Comparison of ENCODE assay signal across 8 mouse cellular contexts in genomic region chr2:92055831-92056236, GRCm38 (mm10). TPM values are rescaled to one million over a fixed set of nuclear protein-coding genes. Genes with fewer than 3 reads are reported as not detected.
DNase-seq lines count a peak whose midpoint lies in the region; ATAC-seq and TF ChIP-seq lines count a peak whose summit lies in the region.

No protein-coding gene starts in this region.

- H3K27me3 ChIP-seq in forebrain, embryonic 12.5 days: peaks cover 68% of the 10 kb centered on the region
- H3K27me3 ChIP-seq in lung, embryonic 14.5 days (ENCODE audit: insufficient read depth, low read length): peaks cover 32% of the 10 kb centered on the region
- peaks cover 6% of the 10 kb centered on the region for H3K27me3 ChIP-seq in neural tube, embryonic 14.5 days (ENCODE audit: control insufficient read depth, insufficient read depth, low read length)

- peak overlapping the region; percentile 37 for H3K4me3 ChIP-seq in forebrain, embryonic 12.5 days (replicated peaks)
- peak overlapping the region; percentile 58 for H3K4me3 ChIP-seq in layer of hippocampus, adult 2 months
- H3K4me3 ChIP-seq in lung, embryonic 14.5 days (ENCODE audit: low read depth, low read length): peak overlapping the region; percentile 35
- H3K4me3 ChIP-seq in neural tube, embryonic 14.5 days (ENCODE audit: low read depth, low read length): peak overlapping the region; percentile 25

- TF ChIP-seq POLR2A in brain, embryonic 14.5 days (IDR thresholded peaks at IDR 0.05; ENCODE audit: borderline replicate concordance, extremely low read depth, insufficient read depth, insufficient read length, poor library complexity, severe bottlenecking): no peak

- peak; percentile 55 for DNase-seq in CD4-positive helper T cell, adult 2 months (ENCODE audit: low read depth, low spot score)
- DNase-seq in brain, embryonic 14.5 days (ENCODE audit: low read depth): peak; percentile 73
- peak; percentile 77 for DNase-seq in heart, postnatal 4 days
- DNase-seq in layer of hippocampus, adult 2 months (ENCODE audit: low spot score in 2 of 2): peak in 1 of 2 experiments; percentile 36
- peak; percentile 85 for DNase-seq in lung, embryonic 14.5 days
- peak; percentile 11 to 31 for DNase-seq in thymus, adult 18-20 months

- H3K9me3 ChIP-seq in forebrain, embryonic 12.5 days: no peaks in the 10 kb centered on the region
- H3K9me3 ChIP-seq in lung, embryonic 14.5 days (ENCODE audit: low read depth, low read length): no peaks in the 10 kb centered on the region
- H3K9me3 ChIP-seq in neural tube, embryonic 14.5 days (ENCODE audit: control insufficient read depth, low read length): no peaks in the 10 kb centered on the region

- H3K36me3 ChIP-seq in forebrain, embryonic 12.5 days (replicated peaks): no peaks in the 10 kb centered on the region
- no peaks in the 10 kb centered on the region for H3K36me3 ChIP-seq in lung, embryonic 14.5 days (ENCODE audit: insufficient read depth)
- no peaks in the 10 kb centered on the region for H3K36me3 ChIP-seq in neural tube, embryonic 14.5 days (ENCODE audit: control insufficient read depth, insufficient read depth, low read length)

- peak overlapping the region; percentile 43; the same call in 1 of the 2 replicates for H3K9ac ChIP-seq in forebrain, embryonic 12.5 days
- peak overlapping the region; percentile 53 for H3K9ac ChIP-seq in lung, embryonic 14.5 days
- no peak overlapping the region for H3K9ac ChIP-seq in neural tube, embryonic 14.5 days (replicated peaks; ENCODE audit: low read depth, low read length)

- peaks cover 26% of the 10 kb centered on the region for H3K4me1 ChIP-seq in forebrain, embryonic 12.5 days
- H3K4me1 ChIP-seq in lung, embryonic 14.5 days (ENCODE audit: insufficient read depth): peaks cover 18% of the 10 kb centered on the region
- H3K4me1 ChIP-seq in neural tube, embryonic 14.5 days (ENCODE audit: control insufficient read depth, insufficient read depth, low read length): 0 out of 2 replicates have a peak, but pooled peaks cover 9% of the 10 kb centered on the region

- peak; percentile 68 for TF ChIP-seq CTCF in brain, embryonic 14.5 days (IDR thresholded peaks at IDR 0.05; ENCODE audit: borderline replicate concordance, extremely low read depth, insufficient read depth, insufficient read length)
- peak; percentile 80 for TF ChIP-seq CTCF in layer of hippocampus, adult 2 months (conservative IDR thresholded peaks at IDR 0.05)
- peak; percentile 70 for TF ChIP-seq CTCF in lung, embryonic 14.5 days (IDR thresholded peaks at IDR 0.05; ENCODE audit: low read depth)

- peak overlapping the region; percentile 71 for H3K27ac ChIP-seq in forebrain, embryonic 12.5 days
- peak overlapping the region; percentile 69 for H3K27ac ChIP-seq in layer of hippocampus, adult 2 months
- peak overlapping the region; percentile 96 for H3K27ac ChIP-seq in lung, embryonic 14.5 days (ENCODE audit: low read depth)
- peak overlapping the region; percentile 34; the same call in 1 of the 2 replicates for H3K27ac ChIP-seq in neural tube, embryonic 14.5 days (ENCODE audit: low read depth, low read length)

- WGBS in forebrain, embryonic 12.5 days: 4% methylated on average over 14 of the region's 14 CpGs
- 1% methylated on average over 14 of the region's 14 CpGs for WGBS in lung, embryonic 14.5 days
- 2% methylated on average over 14 of the region's 14 CpGs for WGBS in neural tube, embryonic 14.5 days

- peak overlapping the region; percentile 70 for H3K4me2 ChIP-seq in forebrain, embryonic 12.5 days
- H3K4me2 ChIP-seq in lung, embryonic 14.5 days: peak overlapping the region; percentile 75
- H3K4me2 ChIP-seq in neural tube, embryonic 14.5 days (ENCODE audit: low read depth, low read length): peak overlapping the region; percentile 49

- ATAC-seq in forebrain, embryonic 12.5 days (ENCODE audit: low FRiP score): 0 out of 2 replicates have a peak, but pooled peaks have one; percentile 30
- ATAC-seq in lung, embryonic 14.5 days (ENCODE audit: insufficient read depth): peak; percentile 74
- ATAC-seq in neural tube, embryonic 14.5 days (ENCODE audit: low read depth): no peak

RNA-seq across cellular contexts. Expression of gene Creb3l1, which starts 31.5 kb away (rescaled TPM):
- polyA plus RNA-seq in brain, embryonic 14.5 days (2012; rRNA removed): 1.4 and 4.7 TPM in 2 replicates
- polyA plus RNA-seq in forebrain, embryonic 12.5 days (2016; fragmentation: Nextera tagmentation; extraction: Ambion mirVana): 1.4 and 1.5 TPM in 2 replicates
- 10 to 100 TPM; 16.9 to 18.5 TPM for total RNA-seq in heart, postnatal 4 days (2021)
- total RNA-seq in layer of hippocampus, adult 2 months (2021): 1 to 10 TPM; 3.2 to 3.6 TPM
- polyA plus RNA-seq in lung, embryonic 14.5 days (2014; fragmentation: Nextera tagmentation; extraction: Ambion mirVana): 18.6 and 19.3 TPM in 2 replicates
- polyA plus RNA-seq in neural tube, embryonic 14.5 days (2014; fragmentation: Nextera tagmentation; extraction: Ambion mirVana): 1.2 and 4.5 TPM in 2 replicates

RNA-seq across cellular contexts. Expression of gene Phf21a, which starts 37.1 kb away (rescaled TPM):
- 77.6 and 104 TPM in 2 replicates for polyA plus RNA-seq in brain, embryonic 14.5 days (2012; rRNA removed)
- polyA plus RNA-seq in forebrain, embryonic 12.5 days (2016; fragmentation: Nextera tagmentation; extraction: Ambion mirVana): 43.7 and 44.1 TPM in 2 replicates
- 10 to 100 TPM; 38.1 to 41.5 TPM for total RNA-seq in heart, postnatal 4 days (2021)
- total RNA-seq in layer of hippocampus, adult 2 months (2021): 100 to 1,000 TPM; 160 to 162 TPM
- polyA plus RNA-seq in lung, embryonic 14.5 days (2014; fragmentation: Nextera tagmentation; extraction: Ambion mirVana): 24.9 and 26.1 TPM in 2 replicates
- polyA plus RNA-seq in neural tube, embryonic 14.5 days (2014; fragmentation: Nextera tagmentation; extraction: Ambion mirVana): 35.5 and 39.9 TPM in 2 replicates

Comparison
In these comparisons a context has a peak if more than half of its experiments do, and no peak if none do; other contexts are left out.
1. H3K27ac ChIP-seq: peak in every context shown above with its lines; median percentile 96 in lung, embryonic 14.5 days; 71 in forebrain, embryonic 12.5 days; 69 in layer of hippocampus, adult 2 months; 34 in neural tube, embryonic 14.5 days.